Mouse (Mus musculus) frontal cortex, postnatal 14 days (tissue): ENCODE measurements around the gene Acap3.

Experiments used
- DNase-seq, 2 experiments: peaks; one replicate each; pipeline ENCODE4 v3.0.0; 2022; ENCODE audit warnings: low spot score in 2 of 2

The Acap3 gene

GRCm38 (mm10) chr4:155891551-155892001 lies at the start of gene Acap3, which contains the start of gene Pusl1:
Gene Acap3 (plus strand): TSS chr4:155891822.
Gene Pusl1 (minus strand): TSS chr4:155891781.
- peak; percentile 93 for DNase-seq

DNA sequence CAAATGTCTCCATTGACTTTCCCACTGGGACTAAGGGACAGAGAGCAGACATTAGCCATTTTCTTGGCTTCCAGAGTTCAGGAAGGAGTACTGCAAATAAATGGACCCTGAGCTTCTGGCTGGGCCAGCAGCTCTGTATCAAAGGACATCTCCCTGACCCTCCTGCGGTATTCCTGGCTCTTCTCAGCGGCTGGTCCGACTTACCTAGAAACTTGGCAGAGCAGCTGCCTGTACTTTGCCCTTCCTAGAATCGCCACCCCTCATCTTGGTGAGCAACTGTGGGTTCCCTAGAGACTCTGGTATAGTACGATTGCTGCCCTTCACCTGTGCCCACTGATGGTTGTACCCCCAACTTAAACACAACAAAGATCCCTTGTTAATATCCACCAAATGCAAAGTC lies 48.4 kb upstream of the Acap3 start:
- no peak for DNase-seq

GRCm38 (mm10) chr4:155846871-155847578 lies 44.6 kb upstream of the Acap3 start, which contains the start of gene Dvl1:
Gene Dvl1 (plus strand): TSS chr4:155847402.
- DNase-seq, result peak; percentile 78 to 92

- DNase-seq, result no peak
These were observed 43.9 kb upstream of the Acap3 start for GRCm38 (mm10) chr4:155847591-155848352.

- DNase-seq, result no peak
These were observed 43.1 kb upstream of the Acap3 start for GRCm38 (mm10) chr4:155848434-155849095.

- DNase-seq, result no peak
These were observed 42.2 kb upstream of the Acap3 start for GRCm38 (mm10) chr4:155849391-155849790.

GRCm38 (mm10) chr4:155849792-155850451 lies 41.7 kb upstream of the Acap3 start:
- DNase-seq, result no peak

- DNase-seq, result no peak
These were observed 40.3 kb upstream of the Acap3 start for GRCm38 (mm10) chr4:155851368-155851767.

DNA sequence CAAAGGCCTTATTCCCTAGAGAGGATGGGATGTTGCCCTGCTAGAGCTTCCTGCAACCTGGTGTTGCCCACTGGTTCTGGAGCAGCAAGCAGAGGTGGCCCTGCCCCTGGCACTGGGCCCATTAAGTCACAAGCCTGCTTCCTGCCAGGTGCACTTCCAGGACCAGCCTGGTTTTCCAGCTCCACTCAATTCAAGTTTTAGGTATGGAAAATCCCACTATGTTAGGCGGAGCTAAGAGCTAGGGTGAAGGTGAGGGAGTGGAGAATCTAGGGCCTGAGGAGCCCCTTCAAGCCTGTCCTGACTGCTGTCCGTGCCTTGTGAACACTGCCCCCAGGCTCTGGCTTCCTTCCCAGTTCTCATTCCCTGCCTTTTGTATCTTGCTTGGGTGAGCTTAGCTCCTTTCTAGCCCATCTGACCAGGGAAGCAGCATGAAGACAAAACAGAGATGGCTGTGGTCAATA lies 39.6 kb upstream of the Acap3 start:
- no peak for DNase-seq

DNA sequence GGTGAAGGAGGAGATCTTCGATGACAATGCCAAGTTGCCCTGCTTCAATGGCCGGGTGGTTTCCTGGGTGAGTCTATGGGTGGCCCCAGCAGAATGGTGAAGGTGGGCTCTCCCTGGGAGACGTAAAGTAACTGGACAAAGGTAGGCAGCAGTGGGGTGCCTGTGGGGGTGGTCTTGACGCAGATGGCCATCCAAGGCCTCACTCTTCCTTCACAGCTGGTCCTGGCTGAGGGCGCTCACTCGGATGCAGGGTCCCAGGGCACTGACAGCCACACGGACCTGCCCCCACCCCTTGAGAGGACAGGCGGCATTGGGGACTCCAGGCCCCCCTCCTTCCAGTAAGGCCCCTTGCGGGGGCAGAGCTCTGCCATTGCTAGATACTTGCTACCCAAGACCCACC lies 38.2 kb upstream of the Acap3 start:
- no peak for DNase-seq

DNA sequence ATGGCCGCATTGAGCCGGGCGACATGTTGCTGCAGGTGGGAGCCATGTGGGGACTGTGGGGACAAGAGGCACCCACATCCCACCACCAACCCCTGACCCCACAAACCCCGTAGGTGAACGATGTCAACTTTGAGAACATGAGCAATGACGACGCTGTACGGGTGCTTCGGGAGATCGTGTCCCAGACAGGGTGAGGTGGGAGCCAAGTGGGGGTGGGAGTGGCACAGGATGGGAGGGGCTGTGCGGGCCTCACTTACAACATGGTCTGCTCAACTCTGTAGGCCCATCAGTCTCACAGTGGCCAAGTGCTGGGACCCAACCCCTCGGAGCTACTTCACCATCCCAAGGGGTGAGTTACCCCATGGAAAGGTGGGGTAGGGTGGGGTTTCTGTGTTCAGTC lies 36.6 kb upstream of the Acap3 start:
- no peak for DNase-seq

- DNase-seq, result no peak
These were observed 35.6 kb upstream of the Acap3 start for GRCm38 (mm10) chr4:155856071-155856470.

DNA sequence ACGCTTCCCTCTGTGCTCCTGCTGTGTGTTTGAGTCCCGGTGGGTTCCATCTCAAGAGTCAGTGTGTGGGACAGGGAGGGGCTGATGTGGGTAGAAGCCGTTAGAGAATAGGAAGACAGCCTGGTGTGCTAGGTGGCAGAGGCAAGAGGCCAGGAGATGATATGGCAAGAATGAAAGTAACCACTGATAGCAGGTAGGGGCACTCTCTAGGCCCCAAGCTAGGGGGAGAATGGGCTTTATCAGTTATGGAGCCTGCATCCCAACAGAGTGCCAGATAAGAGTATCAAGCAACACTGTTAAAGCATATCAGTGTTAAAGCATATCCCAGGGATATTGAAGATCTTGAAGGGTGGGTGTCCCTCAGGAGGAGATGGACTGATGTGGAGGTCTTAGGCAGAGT lies 34.7 kb upstream of the Acap3 start:
- no peak for DNase-seq

- no peak for DNase-seq
These were observed 32.3 kb upstream of the Acap3 start for GRCm38 (mm10) chr4:155859318-155859717.

DNA sequence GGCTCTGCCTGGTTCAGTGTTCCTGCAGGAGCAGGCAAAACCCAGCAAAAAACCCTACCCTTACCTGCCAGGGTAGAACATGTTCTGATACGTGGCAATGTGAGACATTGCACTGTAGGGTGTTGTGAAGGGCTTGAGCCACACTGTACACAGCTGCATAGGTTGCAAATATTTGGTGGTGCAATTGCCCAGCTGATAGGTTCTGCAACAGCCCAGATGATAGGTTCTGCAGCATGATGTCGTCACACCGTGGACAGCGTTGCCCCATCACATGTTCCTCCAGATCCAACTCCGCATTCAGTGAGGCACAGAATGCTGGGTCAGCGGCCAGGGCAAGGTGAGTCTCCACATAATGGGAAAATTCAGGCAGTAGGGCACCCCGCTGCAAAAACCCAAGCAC lies 29.8 kb upstream of the Acap3 start:
- peak in 1 of 2 experiments; percentile 8 for DNase-seq

GRCm38 (mm10) chr4:155863001-155863400 lies 28.6 kb upstream of the Acap3 start, which contains the start of gene Tas1r3:
Gene Tas1r3 (minus strand): TSS chr4:155863362.
- peak in 1 of 2 experiments; percentile 8 for DNase-seq

DNA sequence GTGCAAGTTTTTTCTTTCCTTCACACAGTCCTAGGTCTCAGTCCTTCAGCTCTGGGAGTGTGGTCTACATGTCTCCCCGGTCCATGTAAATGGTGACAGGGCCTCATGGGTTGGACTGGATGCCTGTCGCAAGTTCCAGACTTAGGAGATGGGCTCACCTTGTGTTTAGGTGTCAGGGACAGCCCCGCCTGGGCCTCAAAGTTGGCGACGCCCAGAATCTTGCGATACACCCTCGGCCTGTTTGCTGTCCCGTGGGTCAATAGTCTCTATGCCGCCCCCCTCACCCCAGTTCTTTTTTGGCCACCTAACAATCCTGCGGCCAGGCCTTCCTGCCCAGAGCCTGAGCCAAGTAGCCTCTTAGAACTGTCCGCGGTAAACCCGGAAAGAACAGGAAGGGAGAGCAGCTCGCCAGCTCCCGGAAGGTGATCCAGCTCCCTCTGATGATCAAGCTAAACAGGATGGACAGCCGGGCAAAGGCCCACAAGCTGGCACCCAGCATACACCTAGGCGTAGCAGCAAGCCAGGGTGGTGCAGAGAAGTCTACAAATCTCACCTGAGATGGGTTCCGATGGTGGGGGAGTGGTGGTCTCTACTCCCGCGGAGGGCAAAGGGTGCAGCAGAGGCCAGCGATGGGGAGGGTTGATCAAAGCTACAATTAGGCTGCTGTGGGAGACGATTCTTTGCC lies 22.9 kb upstream of the Acap3 start:
- DNase-seq, result no peak

- peak; percentile 92 to 97 for DNase-seq
These were observed 22.1 kb upstream of the Acap3 start, which contains the start of the genes Cptp and Ints11 for GRCm38 (mm10) chr4:155869317-155870033. Gene Cptp (minus strand): TSS chr4:155869440. Gene Ints11 (plus strand): TSS chr4:155869546.

DNA sequence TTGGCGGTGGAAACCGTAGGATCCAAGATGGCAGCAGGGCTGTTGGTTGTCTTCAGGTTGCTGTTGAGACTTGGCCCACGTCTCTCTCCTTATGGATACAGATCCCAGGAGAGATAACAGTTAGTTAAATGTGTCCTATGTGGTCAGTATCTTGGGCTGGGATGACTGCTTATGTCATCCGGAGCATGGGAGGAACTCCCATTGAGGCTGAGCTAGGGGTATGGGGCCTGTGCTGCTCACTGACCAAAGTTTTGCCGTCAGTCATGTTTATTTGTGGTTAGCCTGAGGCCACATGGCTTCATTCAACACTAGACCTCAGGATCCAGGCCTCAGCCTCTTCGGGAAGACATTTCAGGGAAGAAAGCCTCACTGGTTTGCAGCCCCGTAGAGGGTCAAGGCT lies 20.2 kb upstream of the Acap3 start:
- no peak for DNase-seq

DNA sequence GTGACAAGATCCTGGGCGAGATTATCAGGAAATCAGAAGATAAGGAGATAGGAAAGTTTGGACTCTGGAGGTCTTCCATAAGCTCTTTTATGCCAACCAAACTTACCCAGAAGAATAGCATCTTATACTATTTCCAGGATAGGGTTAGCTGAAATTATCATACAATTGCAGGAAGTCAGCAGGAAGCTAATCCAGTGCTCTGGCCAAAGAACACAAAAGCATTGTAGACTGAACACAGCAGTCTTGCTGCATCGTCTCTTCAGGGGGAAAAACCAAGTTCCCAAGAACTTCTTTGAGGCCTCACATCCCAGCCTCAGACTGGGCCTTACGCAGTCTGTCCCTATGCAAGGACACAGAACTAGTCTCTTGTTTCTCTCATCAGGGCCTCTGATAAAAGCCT lies 8.0 kb upstream of the Acap3 start:
- no peak for DNase-seq
